In the genomic region with DNA sequence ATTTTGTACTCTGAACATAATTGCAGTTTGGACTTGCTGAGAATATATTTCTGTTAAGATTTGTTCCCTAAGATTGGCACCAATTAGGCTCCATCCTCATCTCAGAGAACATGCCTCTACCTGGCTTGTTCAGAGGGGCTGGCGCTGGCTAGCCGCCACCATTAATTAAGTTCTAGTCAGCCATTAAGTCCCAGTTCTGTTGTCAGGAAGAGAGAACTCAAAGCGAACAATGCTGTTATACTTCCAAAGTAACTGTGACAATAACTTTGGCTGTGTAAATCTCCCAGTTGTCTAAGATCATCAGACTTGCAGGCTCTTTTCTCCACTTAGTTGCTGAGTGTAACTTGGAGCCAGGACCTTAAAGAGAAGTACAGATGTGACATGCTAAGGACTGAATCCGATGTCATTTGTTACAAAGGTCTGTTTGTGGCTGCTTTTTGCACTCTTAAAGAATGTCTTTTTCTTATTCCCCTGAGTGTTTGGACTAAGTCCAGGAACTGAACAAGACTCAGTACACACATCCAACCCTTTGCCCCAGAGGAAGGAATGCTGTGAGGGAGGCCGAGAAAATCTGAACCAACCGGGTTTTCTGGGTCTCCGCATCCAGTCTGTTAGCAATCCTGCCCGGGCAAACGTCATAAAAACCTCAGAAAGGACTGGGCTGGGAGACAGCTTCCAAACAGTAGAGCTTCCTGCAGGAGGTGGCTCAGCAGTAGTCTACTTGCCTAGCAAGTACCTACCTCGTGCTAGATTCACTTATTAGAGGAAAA, we compare ENCODE assay signal across 7 mouse cellular contexts. TPM values are rescaled to one million over a fixed set of nuclear protein-coding genes. Genes with fewer than 3 reads are reported as not detected.
DNase-seq lines count a peak whose midpoint lies in the region; ATAC-seq lines count a peak whose summit lies in the region.

No protein-coding gene starts in this region.

- intact Hi-C loops in left cerebral cortex, postnatal 25 days (cut with DNase I), result no loop called here

- no peaks in the 10 kb centered on the region for H3K9me3 ChIP-seq in heart, embryonic 15.5 days (replicated peaks)
- H3K9me3 ChIP-seq in midbrain, embryonic 16.5 days (replicated peaks; ENCODE audit: control insufficient read depth, low read length, poor library complexity, severe bottlenecking), result no peaks in the 10 kb centered on the region

- 0 out of 2 replicates have a peak overlapping the region, but pooled peaks have one; percentile 25 for H3K9ac ChIP-seq in heart, embryonic 15.5 days
- H3K9ac ChIP-seq in midbrain, embryonic 16.5 days (ENCODE audit: low read depth, low read length), result 0 out of 2 replicates have a peak overlapping the region, but pooled peaks have one; percentile 30

- peak overlapping the region; percentile 92 for H3K27ac ChIP-seq in heart, embryonic 15.5 days
- H3K27ac ChIP-seq in midbrain, embryonic 16.5 days (ENCODE audit: low read length), result peak overlapping the region; percentile 55; the same call in 1 of the 2 replicates

- no peaks in the 10 kb centered on the region for H3K27me3 ChIP-seq in heart, embryonic 15.5 days
- no peaks in the 10 kb centered on the region for H3K27me3 ChIP-seq in midbrain, embryonic 16.5 days (ENCODE audit: control insufficient read depth, insufficient read depth, low read depth, low read length)

- WGBS in heart, embryonic 15.5 days, result 28% methylated on average over 10 of the region's 10 CpGs
- 29% methylated on average over 10 of the region's 10 CpGs for WGBS in midbrain, embryonic 16.5 days

- H3K4me3 ChIP-seq in heart, embryonic 15.5 days, result no peak overlapping the region; the same call in 1 of the 2 replicates
- no peak overlapping the region for H3K4me3 ChIP-seq in midbrain, embryonic 16.5 days (ENCODE audit: low read depth, low read length)

- peak; percentile 90 for DNase-seq in Muller cell, postnatal 12 days (ENCODE audit: inconsistent ontology term)
- peak; percentile 67 for DNase-seq in embryo, embryonic 11 days
- DNase-seq in kidney, postnatal 36 days, result peak; percentile 74 to 84
- no peak for DNase-seq in left cerebral cortex, postnatal 25 days (ENCODE audit: low spot score in 2 of 2)
- DNase-seq in adrenal gland, postnatal 4 days (ENCODE audit: low spot score in 2 of 2), result no peak

- peak; percentile 45; the same call in 1 of the 2 replicates for ATAC-seq in heart, embryonic 15.5 days (replicated peaks; ENCODE audit: insufficient number of reproducible peaks, insufficient read depth, low FRiP score, low read depth)
- ATAC-seq in midbrain, embryonic 16.5 days, result no peak

- H3K4me2 ChIP-seq in heart, embryonic 15.5 days, result peak overlapping the region; percentile 36
- H3K4me2 ChIP-seq in midbrain, embryonic 16.5 days (ENCODE audit: low read length), result no peak overlapping the region

- H3K36me3 ChIP-seq in heart, embryonic 15.5 days, result no peaks in the 10 kb centered on the region
- H3K36me3 ChIP-seq in midbrain, embryonic 16.5 days (ENCODE audit: control insufficient read depth, insufficient read depth, low read length), result no peaks in the 10 kb centered on the region

- H3K4me1 ChIP-seq in heart, embryonic 15.5 days (replicated peaks), result peaks cover 29% of the 10 kb centered on the region
- no peaks in the 10 kb centered on the region for H3K4me1 ChIP-seq in midbrain, embryonic 16.5 days (ENCODE audit: control insufficient read depth, insufficient read depth, low read length)

RNA-seq across cellular contexts. Expression of a gene that starts 6.3 kb away (rescaled TPM):
- polyA plus RNA-seq in heart, embryonic 15.5 days (2015; fragmentation: Nextera tagmentation; extraction: Ambion mirVana), result 152 and 158 TPM in 2 replicates
- polyA plus RNA-seq in midbrain, embryonic 16.5 days (2015; fragmentation: Nextera tagmentation; extraction: Ambion mirVana), result 134 and 152 TPM in 2 replicates
- 100 to 1,000 TPM; 375 to 411 TPM for total RNA-seq in left cerebral cortex, postnatal 25 days (2021)
- total RNA-seq in adrenal gland, postnatal 4 days (2021), result 100 to 1,000 TPM; 722 to 725 TPM

RNA-seq across cellular contexts. Expression of a gene that starts 13.3 kb away (rescaled TPM):
- polyA plus RNA-seq in heart, embryonic 15.5 days (2015; fragmentation: Nextera tagmentation; extraction: Ambion mirVana), result 2.8 and 7.3 TPM in 2 replicates
- 2.2 and 2.9 TPM in 2 replicates for polyA plus RNA-seq in midbrain, embryonic 16.5 days (2015; fragmentation: Nextera tagmentation; extraction: Ambion mirVana)
- total RNA-seq in left cerebral cortex, postnatal 25 days (2021), result 1 to 10 TPM; 2.4 to 2.9 TPM
- total RNA-seq in adrenal gland, postnatal 4 days (2021), result 1 to 10 TPM; 2.2 to 4.2 TPM

RNA-seq across cellular contexts. Expression of a gene that starts 22.9 kb away (rescaled TPM):
- 224 and 234 TPM in 2 replicates for polyA plus RNA-seq in heart, embryonic 15.5 days (2015; fragmentation: Nextera tagmentation; extraction: Ambion mirVana)
- 86.6 and 96.4 TPM in 2 replicates for polyA plus RNA-seq in midbrain, embryonic 16.5 days (2015; fragmentation: Nextera tagmentation; extraction: Ambion mirVana)
- 10 to 100 TPM; 41.5 to 46.6 TPM for total RNA-seq in left cerebral cortex, postnatal 25 days (2021)
- total RNA-seq in adrenal gland, postnatal 4 days (2021), result 100 to 1,000 TPM; 327 to 392 TPM

RNA-seq across cellular contexts. Expression of a gene that starts 31.6 kb away (rescaled TPM):
- polyA plus RNA-seq in heart, embryonic 15.5 days (2015; fragmentation: Nextera tagmentation; extraction: Ambion mirVana), result 8.2 and 9.1 TPM in 2 replicates
- 5.7 and 5.9 TPM in 2 replicates for polyA plus RNA-seq in midbrain, embryonic 16.5 days (2015; fragmentation: Nextera tagmentation; extraction: Ambion mirVana)
- total RNA-seq in left cerebral cortex, postnatal 25 days (2021), result 1 to 10 TPM; 2.2 to 2.7 TPM
- 10 to 100 TPM; 29.2 to 33.2 TPM for total RNA-seq in adrenal gland, postnatal 4 days (2021)

RNA-seq across cellular contexts. Expression of a gene that starts 34.8 kb away (rescaled TPM):
- polyA plus RNA-seq in heart, embryonic 15.5 days (2015; fragmentation: Nextera tagmentation; extraction: Ambion mirVana), result 26.6 and 35.8 TPM in 2 replicates
- 52.0 and 64.7 TPM in 2 replicates for polyA plus RNA-seq in midbrain, embryonic 16.5 days (2015; fragmentation: Nextera tagmentation; extraction: Ambion mirVana)
- total RNA-seq in left cerebral cortex, postnatal 25 days (2021), result 10 to 100 TPM; 34.2 to 37.7 TPM
- total RNA-seq in adrenal gland, postnatal 4 days (2021), result 10 to 100 TPM; 24.6 to 27.3 TPM

Comparison
In these comparisons a context has a peak if more than half of its experiments do, and no peak if none do; other contexts are left out.
1. DNase-seq: peak in Muller cell, postnatal 12 days (single experiment), embryo, embryonic 11 days (single experiment) and kidney, postnatal 36 days (2 of 2); none in left cerebral cortex, postnatal 25 days (0 of 2) and adrenal gland, postnatal 4 days (0 of 2).
2. RNA of a gene that starts 22.9 kb away (total RNA-seq): 327 to 392 TPM in adrenal gland, postnatal 4 days; 41.5 to 46.6 TPM in left cerebral cortex, postnatal 25 days; every median in the first group is over 4 times any median in the second.